Mouse (Mus musculus) limb, embryonic 11.5 days (tissue): ENCODE results near the gene Adgrl2. TPM values are rescaled to one million over a fixed set of nuclear protein-coding genes. Genes with fewer than 3 reads are reported as not detected.

Experiments
- ATAC-seq: fragments of 200-750 bp; cut with Nextera tagmentation; 2 replicates; pipeline ENCODE4 v1.8.0; 2017; ENCODE audit warnings: low read depth; ENCODE audit not compliant: insufficient number of reproducible peaks, low FRiP score, low TSS enrichment
- DNase-seq: peaks from one replicate; pipeline ENCODE4 v3.0.0-alpha.2; 2015; ENCODE audit warnings: low spot score
- H3K27ac ChIP-seq: fragments of 300-500 bp; sonication (generic); replicated peaks from 2 replicates; pipeline ENCODE4 v1.5.1; 2014; ENCODE audit warnings: low read depth, mild to moderate bottlenecking, low read length
- H3K27me3 ChIP-seq: fragments of 300-500 bp; sonication (generic); 2 replicates; pipeline ENCODE4 v1.6.1; 2014; ENCODE audit warnings: mild to moderate bottlenecking, low read length, mixed read lengths; ENCODE audit not compliant: control insufficient read depth, insufficient read depth
- H3K36me3 ChIP-seq: fragments of 300-500 bp; sonication (generic); 2 replicates; pipeline ENCODE4 v1.6.1; 2014; ENCODE audit warnings: mild to moderate bottlenecking, low read length, moderate library complexity, mixed read lengths; ENCODE audit not compliant: control insufficient read depth, insufficient read depth
- H3K4me1 ChIP-seq: fragments of 300-500 bp; sonication (generic); 2 replicates; pipeline ENCODE4 v1.6.1; 2014; ENCODE audit warnings: low read length, mixed read lengths; ENCODE audit not compliant: control insufficient read depth, insufficient read depth
- H3K4me2 ChIP-seq: fragments of 300-500 bp; sonication (generic); 2 replicates; pipeline ENCODE4 v1.6.1; 2014; ENCODE audit warnings: low read depth, mild to moderate bottlenecking, moderate library complexity; ENCODE audit not compliant: severe bottlenecking
- H3K4me3 ChIP-seq: fragments of 300-500 bp; sonication (generic); 2 replicates; pipeline ENCODE4 v1.5.1; 2014; ENCODE audit warnings: low read depth, low read length
- H3K9ac ChIP-seq: fragments of 300-500 bp; sonication (generic); 2 replicates; pipeline ENCODE4 v1.6.1; 2014; ENCODE audit warnings: mild to moderate bottlenecking, low read length
- H3K9me3 ChIP-seq: fragments of 300-500 bp; sonication (generic); 2 replicates; pipeline ENCODE4 v1.6.1; 2016; ENCODE audit warnings: low read length; ENCODE audit not compliant: control insufficient read depth
- WGBS: fragments of 180-500 bp; shearing (Covaris S2); extraction: QIAGEN DNeasy Blood & Tissue Kit; methylation state at CpG from one replicate; pipeline ENCODE4 v1.1.7; 2014; 5-methylcytosine and 5-hydroxymethylcytosine counted together
- polyA plus RNA-seq: library from polyadenylated mRNA; unstranded; fragments of >200 nt; fragmentation: Nextera tagmentation; extraction: Ambion mirVana; gene quantifications from 2 replicates; pipeline ENCODE4 v1.2.1, GENCODE M21; 2014

Gene Adgrl2
- 87.9 and 108 TPM in 2 replicates for polyA plus RNA-seq

GRCm38 (mm10) chr3:148990531-148991003 lies at the start of gene Adgrl2:
Gene Adgrl2, minus strand, starts transcription at chr3:148990555.
- Histone ChIP-seq H3K4me2 (peak within 1 kb of the TSS; percentile 78), H3K27ac (peak within 1 kb of the TSS; percentile 100), H3K36me3 (no peaks in the 10 kb centered on the region), H3K4me3 (peak within 1 kb of the TSS; percentile 95), H3K4me1 (peaks cover 11% of the 10 kb centered on the region; the same call in 1 of the 2 replicates), H3K9me3 (no peaks in the 10 kb centered on the region), H3K9ac (peak within 1 kb of the TSS; percentile 98), H3K27me3 (no peaks in the 10 kb centered on the region)
- peak; percentile 24 for ATAC-seq
- under 1% methylated on average over 25 of the region's 25 CpGs for WGBS
- peak; percentile 57 for DNase-seq

GRCm38 (mm10) chr3:149038771-149039170 lies 48.4 kb upstream of the Adgrl2 start:
- Histone ChIP-seq H3K4me3 (no peak overlapping the region), H3K9me3 (no peaks in the 10 kb centered on the region), H3K9ac (no peak overlapping the region), H3K27me3 (no peaks in the 10 kb centered on the region), H3K4me1 (peaks cover 15% of the 10 kb centered on the region), H3K27ac (no peak overlapping the region), H3K4me2 (no peak overlapping the region), H3K36me3 (no peaks in the 10 kb centered on the region)
- DNase-seq = no peak
- no peak for ATAC-seq
- WGBS = 77% methylated on average over 4 of the region's 4 CpGs

- Histone ChIP-seq H3K4me2 (no peak overlapping the region), H3K27me3 (no peaks in the 10 kb centered on the region), H3K36me3 (no peaks in the 10 kb centered on the region), H3K27ac (no peak overlapping the region), H3K9ac (no peak overlapping the region), H3K9me3 (no peaks in the 10 kb centered on the region), H3K4me1 (peaks cover 11% of the 10 kb centered on the region), H3K4me3 (no peak overlapping the region)
- 53% methylated on average over 5 of the region's 5 CpGs for WGBS
- DNase-seq (no peak), ATAC-seq (no peak)
These were observed 29.6 kb upstream of the Adgrl2 start for GRCm38 (mm10) chr3:149019925-149020324.

GRCm38 (mm10) chr3:149009311-149009710 lies 19.0 kb upstream of the Adgrl2 start:
- Histone ChIP-seq H3K27ac (no peak overlapping the region), H3K9me3 (no peaks in the 10 kb centered on the region), H3K4me2 (no peak overlapping the region), H3K36me3 (no peaks in the 10 kb centered on the region), H3K9ac (no peak overlapping the region), H3K4me1 (peaks cover 3% of the 10 kb centered on the region; the same call in 1 of the 2 replicates), H3K27me3 (no peaks in the 10 kb centered on the region), H3K4me3 (no peak overlapping the region)
- WGBS = 88% methylated on average over 7 of the region's 7 CpGs
- DNase-seq (no peak), ATAC-seq (no peak)

GRCm38 (mm10) chr3:149008634-149009023 lies 18.3 kb upstream of the Adgrl2 start:
- H3K36me3 ChIP-seq = no peaks in the 10 kb centered on the region
- WGBS = 71% methylated on average over 6 of the region's 6 CpGs
- H3K27ac ChIP-seq = no peak overlapping the region
- no peaks in the 10 kb centered on the region for H3K27me3 ChIP-seq
- H3K9me3 ChIP-seq = no peaks in the 10 kb centered on the region
- H3K4me3 ChIP-seq = no peak overlapping the region
- H3K4me1 ChIP-seq = peaks cover 3% of the 10 kb centered on the region; the same call in 1 of the 2 replicates
- H3K4me2 ChIP-seq = no peak overlapping the region
- ATAC-seq (no peak), DNase-seq (no peak)
- H3K9ac ChIP-seq = no peak overlapping the region

- DNase-seq (peak; percentile 40), ATAC-seq (no peak)
- Histone ChIP-seq H3K27me3 (no peaks in the 10 kb centered on the region), H3K27ac (no peak overlapping the region), H3K9ac (no peak overlapping the region), H3K4me1 (peaks cover 3% of the 10 kb centered on the region; the same call in 1 of the 2 replicates), H3K36me3 (no peaks in the 10 kb centered on the region), H3K4me2 (no peak overlapping the region), H3K9me3 (no peaks in the 10 kb centered on the region), H3K4me3 (no peak overlapping the region)
- WGBS = 65% methylated on average over 20 of the region's 20 CpGs
These were observed 17.7 kb upstream of the Adgrl2 start for GRCm38 (mm10) chr3:149007860-149008633.

GRCm38 (mm10) chr3:149001364-149001763 lies 11.0 kb upstream of the Adgrl2 start:
- Histone ChIP-seq H3K9me3 (no peaks in the 10 kb centered on the region), H3K4me1 (no peaks in the 10 kb centered on the region), H3K4me2 (no peak overlapping the region), H3K27me3 (no peaks in the 10 kb centered on the region), H3K9ac (no peak overlapping the region), H3K36me3 (no peaks in the 10 kb centered on the region), H3K27ac (no peak overlapping the region), H3K4me3 (no peak overlapping the region)
- 44% methylated on average over 8 of the region's 8 CpGs for WGBS
- ATAC-seq (no peak), DNase-seq (peak; percentile 22)

- Histone ChIP-seq H3K9ac (no peak overlapping the region), H3K4me1 (no peaks in the 10 kb centered on the region), H3K4me2 (no peak overlapping the region), H3K4me3 (no peak overlapping the region), H3K27me3 (no peaks in the 10 kb centered on the region), H3K36me3 (no peaks in the 10 kb centered on the region), H3K27ac (no peak overlapping the region), H3K9me3 (no peaks in the 10 kb centered on the region)
- ATAC-seq (no peak), DNase-seq (no peak)
- WGBS = 71% methylated on average over 10 of the region's 10 CpGs
These were observed 8.3 kb upstream of the Adgrl2 start for GRCm38 (mm10) chr3:148998661-148999060.
